Mouse (Mus musculus) liver, embryonic 11.5 days (tissue): ENCODE results near the gene Pbrm1. TPM values are rescaled to one million over a fixed set of nuclear protein-coding genes. Genes with fewer than 3 reads are reported as not detected.

Experiments used
- ATAC-seq: fragments of 200-750 bp; cut with Nextera tagmentation; replicated peaks from 2 replicates; pipeline ENCODE4 v1.8.0; 2017; ENCODE audit warnings: moderate number of reproducible peaks, mild to moderate bottlenecking, moderate TSS enrichment, moderate library complexity; ENCODE audit not compliant: low FRiP score
- DNase-seq: peaks from one replicate; pipeline ENCODE4 v3.0.0-alpha.2; 2017; ENCODE audit warnings: low spot score
- H3K27ac ChIP-seq: fragments of 300-500 bp; sonication (generic); 2 replicates; pipeline ENCODE4 v1.5.1; 2014; ENCODE audit warnings: mild to moderate bottlenecking, low read depth, low read length, control low read depth
- H3K27me3 ChIP-seq: fragments of 300-500 bp; sonication (generic); replicated peaks from 2 replicates; pipeline ENCODE4 v1.6.1; 2014; ENCODE audit warnings: low read length, mixed read lengths; ENCODE audit not compliant: control insufficient read depth, insufficient read depth
- H3K36me3 ChIP-seq: fragments of 300-500 bp; sonication (generic); 2 replicates; pipeline ENCODE4 v1.6.1; 2014; ENCODE audit warnings: mild to moderate bottlenecking, low read length, moderate library complexity, mixed read lengths; ENCODE audit not compliant: control insufficient read depth, insufficient read depth
- H3K4me1 ChIP-seq: fragments of 300-500 bp; sonication (generic); replicated peaks from 2 replicates; pipeline ENCODE4 v1.6.1; 2014; ENCODE audit warnings: low read length, mixed read lengths; ENCODE audit not compliant: control insufficient read depth, insufficient read depth
- H3K4me2 ChIP-seq: fragments of 300-500 bp; sonication (generic); 2 replicates; pipeline ENCODE4 v1.6.1; 2014; ENCODE audit warnings: mild to moderate bottlenecking, control low read depth, moderate library complexity
- H3K4me3 ChIP-seq: fragments of 300-500 bp; sonication (generic); 2 replicates; pipeline ENCODE4 v1.5.1; 2014; ENCODE audit warnings: low read depth, low read length, control low read depth
- H3K9ac ChIP-seq: fragments of 300-500 bp; sonication (generic); 2 replicates; pipeline ENCODE4 v1.6.1; 2014; ENCODE audit warnings: low read depth, low read length, control low read depth
- H3K9me3 ChIP-seq: fragments of 300-500 bp; sonication (generic); 2 replicates; pipeline ENCODE4 v1.6.1; 2016; ENCODE audit warnings: low read length, inconsistent platforms, mixed read lengths; ENCODE audit not compliant: control insufficient read depth
- WGBS: fragments of 180-500 bp; shearing (Covaris S2); extraction: QIAGEN DNeasy Blood & Tissue Kit; methylation state at CpG from one replicate; pipeline ENCODE4 v1.1.7; 2014; 5-methylcytosine and 5-hydroxymethylcytosine counted together
- polyA plus RNA-seq: library from polyadenylated mRNA; unstranded; fragments of >200 nt; fragmentation: Nextera tagmentation; extraction: Ambion mirVana; gene quantifications from 2 replicates; pipeline ENCODE4 v1.2.1, GENCODE M21; 2014

Gene Pbrm1
- polyA plus RNA-seq, 1 experiment from 2014 or later, result 73.0 TPM

DNA sequence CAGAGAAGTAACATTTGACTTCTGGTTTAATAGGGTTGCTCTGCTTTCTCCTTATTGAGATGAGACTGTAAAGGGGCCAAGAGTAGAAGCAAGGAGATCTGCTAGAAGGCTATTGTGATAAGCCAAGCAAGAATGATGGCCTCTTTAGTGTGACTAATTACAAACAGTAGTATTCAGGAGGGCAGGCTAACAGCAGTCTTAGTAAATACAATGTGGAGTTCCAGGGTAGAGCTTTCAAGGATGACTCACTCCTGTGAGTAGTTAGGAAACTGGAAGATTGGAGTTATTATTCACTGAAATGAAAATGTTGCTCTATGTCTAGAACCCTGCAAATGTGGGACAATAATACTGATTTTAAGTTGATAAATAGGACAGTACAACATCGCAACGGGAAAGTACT lies 69.6 kb downstream of the Pbrm1 start:
- H3K36me3 ChIP-seq, result peaks cover 22% of the 10 kb centered on the region
- no peak overlapping the region for H3K4me3 ChIP-seq
- no peak overlapping the region for H3K9ac ChIP-seq
- no peak overlapping the region for H3K27ac ChIP-seq
- ATAC-seq (no peak), DNase-seq (no peak)
- no peaks in the 10 kb centered on the region for H3K9me3 ChIP-seq
- WGBS, result 97% methylated on average over 2 of the region's 2 CpGs
- H3K4me2 ChIP-seq, result no peak overlapping the region
- no peaks in the 10 kb centered on the region for H3K4me1 ChIP-seq
- no peaks in the 10 kb centered on the region for H3K27me3 ChIP-seq

DNA sequence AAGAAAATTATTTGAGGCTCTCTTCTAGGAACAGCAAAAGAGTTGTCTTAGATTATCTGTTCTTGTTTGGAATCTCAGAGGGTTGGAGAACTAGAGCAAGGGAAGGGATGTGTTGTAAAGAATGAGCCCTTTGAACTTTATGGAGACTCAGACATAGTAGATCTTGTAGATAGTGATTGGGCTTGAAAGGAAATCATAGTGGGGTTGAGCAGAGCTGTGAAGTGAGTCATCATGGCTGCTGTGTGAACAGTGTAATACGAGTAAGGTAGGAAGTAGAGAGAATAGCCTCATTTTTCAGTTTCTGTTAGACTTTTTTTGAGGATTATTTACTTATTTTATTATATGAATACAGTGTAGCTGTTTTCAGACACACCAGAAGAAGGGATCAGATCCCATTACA lies 71.0 kb downstream of the Pbrm1 start:
- Histone ChIP-seq H3K27me3 (no peaks in the 10 kb centered on the region), H3K4me1 (no peaks in the 10 kb centered on the region), H3K4me2 (no peak overlapping the region), H3K4me3 (no peak overlapping the region), H3K9ac (no peak overlapping the region), H3K36me3 (peaks cover 19% of the 10 kb centered on the region), H3K27ac (no peak overlapping the region), H3K9me3 (no peaks in the 10 kb centered on the region)
- ATAC-seq, result no peak
- DNase-seq, result no peak
- 88% methylated on average over 1 of the region's 1 CpGs for WGBS

DNA sequence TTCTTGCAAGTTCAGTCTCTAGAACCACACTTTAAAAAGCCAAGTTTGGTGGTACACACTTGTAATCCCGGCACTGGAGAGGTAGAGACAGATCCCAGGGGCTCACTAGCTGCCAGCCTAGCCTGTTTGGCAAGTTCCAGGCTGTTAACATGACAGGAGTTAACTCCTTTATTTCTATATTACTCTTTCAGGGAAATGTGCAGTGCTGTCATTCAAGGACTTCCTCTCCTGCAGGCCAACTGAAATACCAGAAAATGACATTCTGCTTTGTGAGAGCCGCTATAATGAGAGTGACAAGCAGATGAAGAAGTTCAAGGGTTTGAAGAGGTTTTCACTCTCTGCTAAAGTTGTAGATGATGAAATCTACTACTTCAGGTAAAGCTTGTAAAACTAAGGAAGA lies 86.2 kb downstream of the Pbrm1 start:
- WGBS, result 90% methylated on average over 2 of the region's 2 CpGs
- peaks cover 16% of the 10 kb centered on the region for H3K36me3 ChIP-seq
- H3K9me3 ChIP-seq, result no peaks in the 10 kb centered on the region
- no peak overlapping the region for H3K9ac ChIP-seq
- H3K27ac ChIP-seq, result no peak overlapping the region
- DNase-seq (no peak), ATAC-seq (no peak)
- no peaks in the 10 kb centered on the region for H3K27me3 ChIP-seq
- H3K4me2 ChIP-seq, result no peak overlapping the region
- H3K4me3 ChIP-seq, result no peak overlapping the region
- peaks cover under 1% of the 10 kb centered on the region for H3K4me1 ChIP-seq

DNA sequence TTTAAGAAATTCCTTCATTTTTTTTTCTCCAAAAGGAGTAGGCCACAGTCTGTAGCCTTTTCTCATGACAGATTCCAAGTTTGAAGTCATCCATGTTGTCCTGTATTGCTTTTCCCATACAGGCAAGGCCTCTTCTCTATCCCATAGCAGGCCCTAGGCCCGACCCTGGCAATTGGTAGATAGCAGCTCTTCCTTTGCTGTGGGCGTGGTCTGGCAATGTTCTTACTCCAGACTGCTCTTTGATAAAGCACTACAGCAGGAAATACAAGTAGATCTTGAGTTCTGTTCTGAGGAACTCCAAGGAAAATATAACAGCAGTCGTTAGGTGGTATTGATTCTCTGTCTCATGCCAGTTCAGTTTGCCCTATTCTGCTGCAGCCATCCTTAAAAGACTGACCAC lies 91.7 kb downstream of the Pbrm1 start:
- H3K9me3 ChIP-seq, result no peaks in the 10 kb centered on the region
- 49% methylated on average over 3 of the region's 3 CpGs for WGBS
- peak; percentile 92 for ATAC-seq
- H3K4me2 ChIP-seq, result no peak overlapping the region
- DNase-seq, result no peak
- no peak overlapping the region for H3K9ac ChIP-seq
- no peak overlapping the region for H3K27ac ChIP-seq
- peaks cover 16% of the 10 kb centered on the region for H3K36me3 ChIP-seq
- H3K4me3 ChIP-seq, result no peak overlapping the region
- no peaks in the 10 kb centered on the region for H3K27me3 ChIP-seq
- H3K4me1 ChIP-seq, result peaks cover 4% of the 10 kb centered on the region

DNA sequence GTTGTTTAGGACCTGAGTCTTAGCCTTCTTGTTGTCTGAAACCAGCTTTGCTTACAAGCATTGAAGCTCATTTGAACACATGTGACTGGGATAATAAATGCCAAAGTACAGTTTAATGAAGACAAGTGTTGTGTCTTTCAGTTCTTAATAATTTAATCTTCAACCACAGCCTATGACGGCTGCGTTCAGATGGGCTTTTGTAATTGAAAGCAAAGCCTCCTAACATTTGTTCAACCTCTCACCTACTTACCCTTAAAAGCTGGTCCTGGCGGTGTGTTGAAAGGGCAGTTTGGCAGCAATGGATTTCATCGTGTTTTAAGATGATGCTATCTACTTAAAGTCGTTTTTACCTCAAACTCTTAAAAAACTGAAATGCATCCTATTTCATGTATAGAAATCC lies 93.2 kb downstream of the Pbrm1 start:
- no peak for ATAC-seq

DNA sequence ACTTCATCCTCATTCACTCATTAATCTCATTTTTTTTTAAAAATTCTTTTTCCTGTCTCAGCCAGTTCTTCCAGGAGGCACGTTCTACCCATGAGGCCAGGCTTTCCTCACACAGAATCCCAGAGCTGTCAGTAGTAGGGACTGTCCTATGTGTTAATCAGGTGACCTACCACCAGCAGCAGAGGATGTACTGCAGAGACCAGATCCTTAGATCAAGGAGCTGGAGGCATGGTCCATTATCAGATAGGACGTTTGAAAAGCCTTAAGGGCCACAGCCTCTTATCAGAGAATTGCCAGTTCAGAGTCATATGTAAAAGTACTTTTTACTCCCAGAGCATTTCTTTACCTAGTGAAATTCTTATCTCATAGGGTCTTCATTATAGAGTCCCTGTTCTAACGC lies 95.1 kb downstream of the Pbrm1 start:
- no peak overlapping the region for H3K9ac ChIP-seq
- WGBS, result 54% methylated on average over 3 of the region's 3 CpGs
- no peaks in the 10 kb centered on the region for H3K27me3 ChIP-seq
- H3K4me1 ChIP-seq, result peaks cover 4% of the 10 kb centered on the region
- no peak overlapping the region for H3K4me3 ChIP-seq
- no peak overlapping the region for H3K27ac ChIP-seq
- no peaks in the 10 kb centered on the region for H3K9me3 ChIP-seq
- H3K36me3 ChIP-seq, result peaks cover 13% of the 10 kb centered on the region
- no peak overlapping the region for H3K4me2 ChIP-seq
- ATAC-seq, result 0 out of 2 replicates have a peak, but pooled peaks have one; percentile 42
- DNase-seq, result no peak

More for the DNA sequence above, 93.2 kb downstream of the Pbrm1 start:
- H3K36me3 ChIP-seq, result peaks cover 13% of the 10 kb centered on the region
- no peak overlapping the region for H3K9ac ChIP-seq
- no peak overlapping the region for H3K4me3 ChIP-seq
- H3K9me3 ChIP-seq, result no peaks in the 10 kb centered on the region
- H3K4me1 ChIP-seq, result peaks cover 4% of the 10 kb centered on the region
- DNase-seq, result no peak
- no peak overlapping the region for H3K27ac ChIP-seq
- H3K4me2 ChIP-seq, result no peak overlapping the region
- no peaks in the 10 kb centered on the region for H3K27me3 ChIP-seq
- WGBS, result 86% methylated on average over 5 of the region's 5 CpGs

DNA sequence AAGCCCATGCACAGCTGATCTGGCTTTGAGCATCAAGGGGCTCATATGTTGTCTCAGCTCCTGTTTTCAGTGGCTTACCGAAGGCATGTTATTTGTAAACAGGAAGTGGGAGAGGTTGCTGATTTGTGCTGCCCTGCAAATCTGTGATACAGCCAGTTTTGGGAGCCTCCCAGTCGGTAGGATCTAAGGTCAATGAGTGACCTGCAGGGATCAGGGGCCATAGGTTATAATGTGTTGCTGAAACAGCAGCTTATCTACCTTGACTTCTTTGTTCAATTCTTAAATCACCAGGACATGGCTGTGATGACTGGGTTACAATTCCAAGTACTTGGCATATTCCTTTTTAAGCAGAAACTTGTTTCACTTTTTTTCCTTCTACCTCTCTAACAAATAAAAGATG lies 96.6 kb downstream of the Pbrm1 start:
- H3K27ac ChIP-seq, result no peak overlapping the region
- no peaks in the 10 kb centered on the region for H3K9me3 ChIP-seq
- DNase-seq, result no peak
- no peaks in the 10 kb centered on the region for H3K27me3 ChIP-seq
- WGBS, result 56% methylated on average over 2 of the region's 2 CpGs
- H3K4me2 ChIP-seq, result no peak overlapping the region
- no peak overlapping the region for H3K4me3 ChIP-seq
- H3K9ac ChIP-seq, result no peak overlapping the region
- H3K36me3 ChIP-seq, result peaks cover 7% of the 10 kb centered on the region
- no peak for ATAC-seq
- H3K4me1 ChIP-seq, result peaks cover under 1% of the 10 kb centered on the region

DNA sequence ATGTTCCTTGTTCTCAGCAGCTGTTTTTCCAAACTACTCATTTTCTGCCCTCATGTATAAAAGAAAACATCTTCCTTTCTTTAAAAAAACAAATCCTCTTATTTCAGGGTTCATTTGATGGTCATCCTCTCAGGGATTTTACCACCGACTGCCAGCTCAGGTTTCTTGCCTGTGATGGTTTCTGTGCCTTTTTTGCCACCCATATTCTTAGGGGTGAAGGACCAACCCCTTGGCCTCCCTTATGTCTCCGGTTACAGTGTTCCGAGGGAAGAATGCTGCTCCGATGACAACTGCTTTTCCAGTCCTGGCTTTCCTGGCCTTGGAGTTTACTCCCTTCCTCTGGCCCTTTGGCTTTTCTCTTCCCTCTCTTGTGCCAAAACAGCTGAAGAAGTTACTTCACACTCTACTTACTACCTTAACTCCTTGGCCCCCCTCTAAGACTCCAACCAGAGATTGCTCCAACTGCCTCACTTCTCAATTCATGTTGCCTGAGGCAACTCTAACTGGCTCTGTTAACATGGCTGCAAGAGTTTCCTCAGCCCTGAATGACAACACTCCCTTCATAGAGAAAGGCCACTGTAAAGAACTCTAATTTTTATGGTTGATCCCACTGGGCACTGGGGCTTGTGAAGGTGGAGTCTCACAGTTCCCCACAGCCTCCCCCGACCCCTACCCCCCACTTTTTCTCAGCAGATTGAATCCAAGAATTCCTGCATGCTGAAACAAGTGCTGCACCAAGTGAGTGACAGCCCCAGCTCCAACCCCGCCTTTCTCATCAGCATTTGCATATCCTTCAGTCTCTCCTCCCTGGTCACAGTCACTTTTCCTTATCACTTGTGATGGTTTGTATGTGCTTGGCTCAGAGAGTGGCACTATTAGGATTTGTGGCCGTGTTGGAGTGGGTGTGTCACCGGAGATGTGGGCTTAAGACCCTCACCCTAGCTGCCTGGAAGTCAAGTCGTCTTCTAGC lies 106.5 kb downstream of the Pbrm1 start:
- Histone ChIP-seq H3K36me3 (peaks cover 8% of the 10 kb centered on the region; the same call in 1 of the 2 replicates), H3K9ac (peak overlapping the region; percentile 12; the same call in 1 of the 2 replicates), H3K27me3 (no peaks in the 10 kb centered on the region), H3K4me1 (peaks cover 30% of the 10 kb centered on the region), H3K9me3 (no peaks in the 10 kb centered on the region), H3K4me2 (peak overlapping the region; percentile 69), H3K4me3 (no peak overlapping the region), H3K27ac (peak overlapping the region; percentile 19; the same call in 1 of the 2 replicates)
- ATAC-seq (no peak), DNase-seq (no peak)
- WGBS, result 65% methylated on average over 9 of the region's 9 CpGs

DNA sequence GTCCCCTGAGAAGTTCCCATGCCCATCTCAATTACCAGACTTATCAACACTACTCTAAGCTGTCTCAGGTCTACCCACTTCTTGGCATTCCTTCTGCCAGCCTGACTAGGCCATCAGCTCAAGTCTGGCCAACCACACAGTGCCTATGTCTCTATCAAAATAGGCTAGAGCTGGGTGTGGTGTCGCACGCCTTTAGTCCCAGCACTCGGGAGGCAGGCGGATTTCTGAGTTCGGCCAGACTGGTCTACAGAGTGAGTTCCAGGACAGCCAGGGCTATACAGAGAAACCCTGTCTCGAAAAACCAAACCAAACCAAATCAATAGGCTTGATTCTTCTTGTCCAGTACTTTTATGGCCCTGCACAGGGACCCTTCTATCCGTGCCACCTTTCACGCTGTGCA lies 107.9 kb downstream of the Pbrm1 start:
- H3K4me2 ChIP-seq, result peak overlapping the region; percentile 69
- ATAC-seq (no peak), DNase-seq (no peak)
- peaks cover 33% of the 10 kb centered on the region for H3K4me1 ChIP-seq
- peak overlapping the region; percentile 39 for H3K27ac ChIP-seq
- peaks cover 6% of the 10 kb centered on the region; the same call in 1 of the 2 replicates for H3K36me3 ChIP-seq
- H3K27me3 ChIP-seq, result no peaks in the 10 kb centered on the region
- H3K9ac ChIP-seq, result peak overlapping the region; percentile 17
- H3K4me3 ChIP-seq, result peak overlapping the region; percentile 30
- no peaks in the 10 kb centered on the region for H3K9me3 ChIP-seq
- WGBS, result 75% methylated on average over 8 of the region's 8 CpGs
